Mouse (Mus musculus) 3134 (cell line): ENCODE measurements around the gene Zfp706.
A peak's percentile ranks its signal among the peaks of the same experiment; 100 is the strongest.

ENCODE experiments used
- DNase-seq: peaks from one replicate; pipeline ENCODE4 v3.0.0-alpha.2; 2011; ENCODE audit warnings: low spot score; ENCODE audit not compliant: insufficient read length; ENCODE audit errors: extremely low read depth

Gene Zfp706

DNA sequence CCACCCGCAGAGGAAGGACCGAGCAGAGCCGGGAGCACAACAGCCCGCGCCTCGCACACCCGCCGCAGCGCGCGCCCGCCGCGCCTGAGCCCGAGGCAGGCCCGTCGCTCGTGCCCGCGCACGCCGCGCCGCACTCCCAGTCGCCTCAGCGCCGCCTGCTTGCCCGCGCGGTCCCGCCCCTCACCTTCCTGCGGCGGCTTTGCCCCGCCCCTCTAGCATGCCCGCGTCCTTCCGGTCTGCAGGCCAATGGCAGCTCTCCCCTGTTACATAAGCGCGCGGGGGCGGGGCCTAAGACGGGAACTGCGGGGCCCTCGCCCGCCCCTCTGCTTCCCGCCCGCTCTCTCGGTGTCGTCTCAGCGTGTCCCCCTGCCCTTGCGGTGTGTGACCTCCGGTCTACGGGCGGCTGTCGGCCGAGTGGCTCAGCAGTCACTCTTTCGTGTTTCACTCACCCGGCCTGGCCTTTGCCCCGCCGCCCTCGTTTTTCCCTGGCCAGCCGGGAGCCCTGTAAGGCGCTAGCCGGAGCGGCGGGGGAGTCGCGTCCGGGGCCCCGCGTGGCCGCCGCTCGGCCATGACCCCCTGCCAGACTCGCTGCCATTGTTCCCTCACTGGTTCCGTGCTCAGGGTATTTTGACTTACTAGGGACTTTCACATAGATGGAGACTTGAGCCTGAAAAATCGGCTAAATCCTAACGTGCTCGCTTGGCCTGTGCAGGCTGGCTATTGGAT lies at the start of gene Zfp706:
Gene Zfp706, minus strand, starts transcription at position 541 of the 726 bp plus-strand sequence.
- DNase-seq = peak; percentile 98

DNA sequence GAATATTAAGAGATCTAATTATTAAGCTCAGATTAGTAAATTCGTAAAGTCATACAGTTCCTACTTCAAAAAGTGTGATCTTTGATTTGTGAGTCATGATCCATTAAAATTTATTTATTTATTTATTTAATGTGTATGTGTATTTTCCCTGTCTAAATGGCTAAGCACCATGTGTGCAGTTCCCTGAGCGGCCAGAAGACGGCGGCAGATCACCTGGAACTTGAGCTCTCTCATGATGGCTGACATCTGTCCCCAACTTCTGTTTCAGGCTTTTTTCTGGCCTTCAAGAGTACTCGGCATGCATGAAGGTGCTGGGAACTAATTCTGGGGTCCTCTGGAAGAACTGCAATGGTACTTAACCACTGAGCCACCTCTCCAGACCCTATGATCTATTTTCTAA lies 47.0 kb upstream of the Zfp706 start:
- DNase-seq = no peak

DNA sequence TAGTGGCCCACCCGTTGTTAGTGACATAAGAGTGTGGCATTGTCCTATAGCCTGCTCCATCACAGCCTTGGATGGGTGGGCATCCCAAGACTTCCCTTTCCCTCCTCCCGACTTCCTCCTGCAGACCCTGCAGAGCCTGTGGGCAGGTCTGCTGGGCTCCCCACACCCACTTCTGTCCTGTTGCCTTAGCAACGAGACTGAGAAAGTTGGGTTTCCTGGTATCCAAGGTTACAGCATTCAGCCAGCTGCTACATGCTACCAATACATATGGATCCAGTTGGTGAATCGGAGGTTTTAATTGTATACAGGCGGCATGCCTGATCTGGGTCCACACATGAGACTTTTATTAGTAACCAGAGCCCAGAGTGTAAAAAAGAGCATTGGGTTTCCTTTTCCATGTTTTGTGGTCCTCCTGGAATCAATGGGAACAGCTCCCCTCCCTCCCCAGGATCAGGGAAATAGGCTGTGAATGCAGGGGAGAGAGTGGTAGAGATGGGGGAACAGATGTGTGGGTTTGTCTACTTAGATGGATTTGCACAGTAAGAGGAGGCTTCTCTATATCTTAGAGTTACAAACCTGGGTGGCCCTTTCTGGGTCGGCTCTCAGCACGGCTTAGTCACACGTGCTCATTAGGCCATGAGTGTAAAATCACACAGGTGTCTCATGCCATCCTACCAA lies 45.7 kb upstream of the Zfp706 start:
- no peak for DNase-seq

DNA sequence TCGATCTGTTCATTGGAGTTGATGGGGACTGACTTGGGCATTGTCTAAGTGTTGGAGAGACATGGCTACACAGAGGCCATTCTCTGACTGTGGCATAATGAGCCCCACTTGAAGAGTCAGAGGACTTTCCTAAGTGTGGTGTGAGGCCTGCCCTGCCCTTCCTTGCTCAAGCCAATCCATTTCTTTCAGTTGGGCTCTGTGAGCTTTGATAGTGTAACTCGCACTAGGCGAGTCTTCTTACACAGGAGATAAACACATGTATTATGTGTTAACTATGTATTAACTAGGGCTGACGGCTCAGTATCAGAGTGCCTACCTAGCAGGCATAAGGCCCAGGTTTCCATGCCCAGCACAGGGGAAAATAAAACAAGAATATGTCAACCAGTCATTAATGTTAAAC lies 39.8 kb upstream of the Zfp706 start:
- DNase-seq = no peak

DNA sequence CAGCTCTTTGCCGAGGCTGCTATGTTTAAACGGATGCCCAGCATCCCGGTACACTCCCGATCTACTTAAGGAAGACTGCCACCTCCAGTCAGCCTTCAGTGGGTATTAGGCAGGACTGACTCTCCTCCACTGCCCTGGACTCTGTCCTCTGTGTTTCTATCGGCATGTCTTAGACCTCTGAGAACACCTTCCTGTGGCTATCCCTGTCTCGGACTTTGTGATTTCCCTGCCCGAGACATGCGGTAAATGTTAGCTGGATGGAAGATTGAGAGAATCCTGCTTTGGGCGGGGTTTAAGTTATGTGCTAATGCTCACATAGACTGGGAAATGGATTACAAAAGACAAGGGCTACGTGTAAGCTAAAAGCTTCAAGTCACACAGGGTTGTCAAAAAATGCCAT lies 39.0 kb upstream of the Zfp706 start:
- DNase-seq = no peak

DNA sequence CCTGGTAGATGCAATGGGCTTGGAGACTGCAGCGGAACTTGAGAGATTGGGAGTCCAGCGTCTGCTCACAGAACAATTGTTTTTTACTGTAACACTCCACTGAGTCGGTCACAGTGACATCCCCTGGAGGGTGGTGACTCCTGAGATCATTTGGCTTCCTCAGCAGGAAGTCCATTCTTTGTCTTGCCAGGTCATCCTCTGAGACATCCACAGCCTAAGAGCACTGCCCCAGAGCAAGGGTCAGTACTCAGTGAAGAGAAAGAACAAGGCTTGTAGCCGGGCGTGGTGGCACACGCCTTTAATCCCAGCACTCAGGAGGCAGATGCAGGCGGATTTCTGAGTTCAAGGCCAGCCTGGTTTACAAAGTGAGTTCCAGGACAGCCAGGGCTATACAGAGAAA lies 38.6 kb upstream of the Zfp706 start:
- DNase-seq = no peak

DNA sequence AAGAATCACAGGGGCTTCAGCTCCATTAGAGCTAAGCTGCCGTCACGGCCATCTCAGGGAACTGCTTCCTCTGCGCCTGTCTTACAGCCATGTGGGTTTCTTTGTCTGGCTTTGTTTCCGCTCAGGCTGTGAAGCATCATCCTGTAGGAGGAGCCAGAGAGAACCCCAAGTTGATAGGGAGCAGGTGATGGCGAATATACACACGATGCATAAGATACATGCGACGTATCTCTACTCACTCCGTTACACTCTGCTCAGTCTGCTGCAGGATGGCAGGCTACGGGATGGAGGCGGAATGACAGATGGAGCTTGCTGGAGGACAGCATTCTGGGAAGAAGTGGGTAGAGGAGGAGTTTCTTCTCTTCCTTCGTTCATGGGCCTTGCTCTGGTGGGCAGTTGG lies 37.9 kb upstream of the Zfp706 start:
- no peak for DNase-seq

DNA sequence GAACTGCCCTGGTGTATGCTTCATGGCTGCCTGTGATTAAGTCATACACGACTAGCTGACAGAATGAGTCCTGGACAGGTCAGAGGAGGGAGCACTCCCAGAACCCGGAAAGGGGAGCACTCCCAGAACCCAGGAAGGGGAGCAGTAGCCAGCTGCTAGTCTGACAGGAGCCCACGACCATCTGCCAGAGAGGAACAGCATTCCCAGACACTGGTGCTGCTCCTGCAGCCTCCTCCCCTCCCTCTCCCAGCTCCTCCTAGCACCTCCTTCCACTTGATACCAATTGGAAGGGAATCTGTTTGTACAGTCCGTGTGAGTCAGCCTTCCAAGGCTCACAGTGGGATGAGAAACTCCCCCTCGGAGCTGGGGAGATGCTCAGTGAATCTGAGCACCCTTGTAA lies 35.0 kb upstream of the Zfp706 start:
- DNase-seq = no peak

DNA sequence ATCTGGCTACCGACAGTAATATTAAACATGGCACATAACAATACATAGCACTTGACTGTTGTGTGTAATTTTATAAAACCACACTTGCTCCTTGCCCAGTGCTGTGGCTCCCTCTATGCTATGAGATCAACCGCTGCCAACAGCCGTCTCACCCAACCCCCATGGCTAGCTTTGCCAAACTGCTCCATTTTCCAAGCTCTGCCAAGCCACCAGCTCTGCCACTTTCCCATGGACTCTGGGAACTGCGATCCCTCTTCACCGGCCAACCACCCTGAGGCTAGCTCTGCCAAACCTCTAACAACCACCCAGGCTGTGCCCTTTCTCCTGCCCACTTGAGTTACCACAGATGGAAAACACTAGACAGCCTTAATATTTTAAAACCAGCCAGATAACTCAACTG lies 33.6 kb upstream of the Zfp706 start:
- peak; percentile 80 for DNase-seq

DNA sequence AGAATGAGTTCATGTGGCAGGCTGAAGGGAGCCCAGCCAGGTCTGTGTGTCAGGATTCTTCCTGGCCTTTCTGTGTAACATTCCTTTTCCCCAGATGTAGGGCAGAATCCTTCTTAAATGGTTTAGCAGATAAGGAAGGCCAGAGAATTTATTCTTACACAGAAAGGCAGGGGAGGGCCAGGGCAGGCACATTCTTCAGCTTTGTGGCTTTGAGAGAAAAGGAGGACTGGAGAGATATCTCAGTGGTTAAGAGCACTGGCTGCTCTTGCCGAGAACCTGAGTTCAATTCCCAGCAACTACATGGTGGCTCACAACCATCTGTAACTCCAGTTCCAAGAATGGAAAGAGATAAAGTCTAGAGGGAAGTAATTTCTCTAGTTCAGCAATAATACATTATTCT lies 31.1 kb upstream of the Zfp706 start:
- no peak for DNase-seq

DNA sequence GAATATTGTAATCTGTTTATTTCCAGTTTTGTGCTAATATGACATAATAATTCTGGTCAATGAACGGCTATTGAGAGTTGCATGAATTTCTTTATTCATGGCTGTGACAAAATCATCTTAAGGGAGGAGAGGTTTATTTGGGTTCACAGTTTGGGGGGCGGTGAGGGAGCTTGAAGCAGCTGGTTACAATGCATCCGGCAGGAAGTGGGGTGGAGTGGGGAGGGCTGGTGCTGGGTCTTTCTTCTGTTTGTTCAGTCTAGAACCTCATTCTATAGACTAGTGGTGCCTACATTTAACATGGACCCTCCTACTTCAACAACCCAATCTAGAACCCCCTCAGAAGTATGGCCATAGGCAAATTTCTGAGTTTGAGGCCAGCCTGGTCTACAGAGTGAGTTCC lies 30.1 kb upstream of the Zfp706 start:
- no peak for DNase-seq

DNA sequence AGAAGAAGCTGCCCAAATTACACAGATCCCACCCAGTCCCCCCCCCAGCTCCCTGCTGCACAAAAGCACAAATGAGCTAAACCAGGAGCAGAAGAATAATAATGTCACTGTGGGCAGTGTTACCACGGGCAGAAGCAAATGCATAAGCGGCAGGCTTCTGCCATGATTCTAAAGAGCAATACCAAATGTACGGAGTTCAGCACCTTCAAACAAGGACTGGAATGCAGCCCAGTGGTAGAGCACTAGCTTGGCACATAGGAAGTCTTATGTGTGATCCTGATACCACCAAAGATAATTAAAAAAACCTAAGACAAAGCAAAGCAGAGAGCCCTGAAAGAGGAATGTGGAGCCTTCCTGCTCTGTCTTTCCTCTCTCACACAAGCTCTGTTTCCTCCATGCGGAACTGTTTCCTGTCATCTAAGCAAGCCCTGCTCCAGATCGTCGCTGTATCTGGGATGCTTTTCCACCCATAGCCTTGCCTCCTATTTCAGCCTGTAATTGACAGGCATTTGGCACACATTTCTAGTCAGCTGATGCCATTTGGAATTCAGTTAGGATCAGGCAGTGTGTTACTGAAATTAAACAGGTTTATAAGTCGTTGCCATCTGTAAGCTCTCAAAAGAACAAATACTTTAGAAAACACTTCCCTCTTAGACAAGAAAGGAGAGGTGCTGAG lies 29.0 kb upstream of the Zfp706 start:
- DNase-seq = no peak

DNA sequence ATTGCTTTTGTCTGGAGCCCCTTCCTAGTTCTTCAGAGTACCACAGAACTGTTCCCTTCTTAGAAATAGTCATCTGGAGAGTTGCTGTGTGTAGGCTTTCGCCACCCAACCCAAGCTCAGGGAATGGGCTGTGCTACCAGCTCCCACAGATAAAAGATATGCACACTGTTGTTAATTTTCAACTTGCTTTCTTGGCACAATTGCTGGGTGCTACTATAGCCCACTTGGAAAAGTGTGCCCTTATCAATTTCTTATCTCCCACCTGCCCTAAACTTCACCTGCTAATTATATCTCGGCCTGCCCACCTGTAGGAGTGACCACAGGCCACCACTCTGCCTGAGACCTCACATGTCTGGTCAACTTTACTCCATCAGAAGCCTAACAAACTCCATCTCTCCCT lies 26.6 kb upstream of the Zfp706 start:
- DNase-seq = no peak

DNA sequence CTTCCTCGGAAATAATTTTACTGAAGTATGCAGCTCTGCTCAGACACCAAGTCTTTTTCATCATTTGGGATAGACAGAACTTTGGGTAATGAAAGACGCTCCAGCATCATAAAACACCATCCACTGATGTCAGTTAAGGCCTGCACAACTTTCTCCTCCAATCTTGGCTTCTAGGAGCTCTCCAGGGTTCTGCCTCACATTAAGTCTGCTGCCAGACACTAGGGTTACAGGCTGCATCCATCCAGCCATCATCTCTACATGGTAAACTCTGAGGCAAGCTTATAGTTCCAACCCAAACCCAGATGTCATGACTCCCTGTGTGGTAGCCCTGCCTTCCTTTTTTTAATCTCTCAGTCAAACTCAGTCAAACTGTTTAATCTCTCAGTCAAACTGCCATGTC lies 25.9 kb upstream of the Zfp706 start:
- DNase-seq = no peak

DNA sequence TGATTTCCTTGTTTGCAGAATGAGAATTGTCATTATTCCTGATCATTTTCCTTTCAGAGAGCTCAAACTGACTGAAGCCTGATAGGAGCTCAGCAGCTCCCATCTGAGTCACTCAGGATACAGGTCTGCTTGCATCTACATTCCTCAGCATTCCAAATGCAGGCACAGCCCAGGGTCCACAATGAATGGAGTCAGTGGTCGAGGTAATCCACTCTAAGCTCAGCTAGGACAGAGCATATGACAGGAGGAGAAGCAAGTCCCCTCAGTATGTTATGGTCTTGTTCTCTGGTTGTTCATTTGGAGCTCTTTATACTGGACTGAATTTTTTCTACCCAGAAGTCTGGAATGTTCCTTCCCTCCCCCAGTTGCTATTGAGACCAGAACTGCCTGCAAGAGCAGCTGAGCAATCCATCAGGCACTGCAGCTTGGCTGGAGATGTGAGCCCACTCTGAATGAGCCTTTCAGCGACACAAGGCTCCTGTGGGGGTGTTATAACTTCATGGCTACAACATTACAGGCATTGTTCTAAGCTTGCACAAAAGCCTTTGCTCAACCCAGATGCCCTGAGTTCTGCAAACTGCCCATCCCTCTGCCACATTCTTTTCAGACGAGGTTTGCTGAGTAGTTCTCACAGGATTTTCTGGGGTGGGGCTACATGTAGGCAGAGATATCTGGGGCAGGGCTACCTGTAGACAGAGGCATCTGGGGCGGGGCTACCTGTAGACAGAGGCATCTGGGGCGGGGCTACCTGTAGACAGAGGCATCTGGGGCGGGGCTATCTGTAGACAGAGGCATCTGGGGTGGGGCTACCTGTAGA lies 24.0 kb upstream of the Zfp706 start:
- DNase-seq = no peak

DNA sequence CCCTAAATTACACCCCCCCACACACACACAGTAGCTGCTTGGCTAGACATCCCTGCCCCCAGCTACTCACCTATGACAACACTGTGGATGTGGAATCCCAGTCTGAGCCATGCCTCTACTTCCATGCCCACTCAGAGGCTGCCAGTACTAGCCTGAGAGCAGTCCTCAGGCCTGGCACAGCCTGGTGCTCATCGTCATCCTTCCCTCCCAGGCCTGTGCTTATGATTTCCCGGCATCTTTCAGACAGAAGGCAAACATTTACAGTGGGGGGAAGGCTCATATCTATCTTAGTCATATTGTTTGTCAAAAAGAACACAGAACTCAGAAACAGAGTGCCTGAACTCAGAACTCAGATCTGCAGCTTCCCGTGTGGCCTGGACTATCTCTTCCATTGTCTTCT lies 23.4 kb upstream of the Zfp706 start:
- no peak for DNase-seq

DNA sequence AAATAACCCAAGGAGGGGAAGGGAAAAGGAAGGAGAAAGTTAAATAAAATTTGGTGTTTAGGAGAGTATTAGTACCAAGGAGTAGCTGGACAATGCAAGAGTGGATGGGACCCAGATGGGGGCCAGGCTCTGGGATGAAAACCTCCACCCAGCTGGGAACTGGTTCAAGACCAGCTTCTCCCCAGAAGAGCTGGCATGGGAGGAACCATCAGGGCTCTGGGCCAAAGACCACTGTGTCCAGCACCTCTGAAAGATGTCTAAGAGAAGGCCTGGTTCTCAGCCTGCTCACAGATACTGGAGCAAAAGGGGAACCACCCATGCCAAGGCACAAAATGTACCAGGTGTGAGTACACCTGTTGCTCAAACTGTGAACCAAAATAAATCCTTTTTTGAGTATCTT lies 20.4 kb upstream of the Zfp706 start:
- DNase-seq = no peak

DNA sequence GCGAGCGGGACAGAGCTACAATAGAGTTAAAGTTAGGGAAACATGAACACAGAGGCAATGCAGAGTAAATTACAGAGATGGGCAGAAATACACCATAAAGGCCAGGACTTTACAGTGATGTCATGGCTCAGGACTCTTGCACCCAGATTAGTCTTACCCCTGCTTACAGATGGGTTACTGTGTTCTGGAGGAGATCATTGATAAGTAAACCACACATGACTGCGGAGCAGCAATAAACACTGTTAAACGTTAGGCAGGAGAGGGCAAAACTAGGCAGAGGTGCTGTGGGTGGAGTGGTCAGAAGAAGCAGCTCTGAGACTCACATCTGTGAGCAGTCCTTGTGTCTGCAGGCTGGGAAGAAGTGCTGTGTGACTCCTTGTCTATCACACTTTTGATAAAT lies 18.9 kb upstream of the Zfp706 start:
- no peak for DNase-seq

DNA sequence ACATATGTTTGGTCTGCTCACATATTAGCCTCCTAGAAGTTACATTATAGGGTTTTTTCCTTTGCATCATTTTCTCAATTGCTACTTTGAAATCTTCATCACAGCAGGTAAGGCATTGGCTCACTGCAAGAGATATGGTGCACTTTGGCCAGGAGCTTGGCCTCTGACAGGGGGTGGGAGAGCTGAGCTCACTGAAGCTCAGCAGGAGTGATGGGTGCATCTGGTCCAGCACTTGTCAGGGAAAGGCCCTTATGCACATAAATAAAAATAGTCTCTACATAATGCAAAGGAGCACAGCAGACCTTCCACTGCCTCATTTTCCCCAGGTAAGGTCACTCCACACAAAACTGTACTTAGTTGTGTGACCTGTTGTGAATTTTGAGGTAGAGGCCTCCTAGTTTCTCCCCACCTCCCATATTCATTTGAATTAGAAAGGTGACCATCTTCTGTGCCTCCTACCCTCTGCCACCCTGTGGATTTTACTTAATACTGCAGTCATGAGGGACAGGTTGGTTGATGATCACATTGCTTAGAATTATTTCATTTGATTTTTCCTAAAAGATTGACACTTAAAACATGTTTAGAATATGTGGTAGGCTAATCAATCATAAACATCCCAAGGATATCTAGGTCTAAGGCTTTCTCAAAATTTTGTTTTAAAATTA lies 13.1 kb upstream of the Zfp706 start:
- DNase-seq = no peak

DNA sequence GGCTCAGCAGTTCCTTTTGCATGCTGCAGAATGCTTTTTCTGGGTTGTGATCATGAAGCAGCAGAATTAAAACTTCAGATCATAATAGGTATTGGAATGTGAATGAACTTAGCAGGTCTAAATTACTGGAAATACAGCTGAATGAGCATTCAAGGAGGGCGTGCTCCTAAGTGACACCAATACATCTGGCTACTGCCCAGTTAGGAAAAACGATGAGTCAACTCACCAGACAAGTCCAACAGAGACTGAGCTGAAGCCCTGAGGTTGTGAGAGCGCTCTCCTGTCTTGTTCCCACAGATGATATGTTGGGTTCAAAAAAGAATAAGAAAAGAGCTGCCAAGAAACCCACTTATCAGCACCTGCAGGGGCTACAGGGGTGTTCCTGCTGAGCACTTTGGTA lies 11.9 kb upstream of the Zfp706 start:
- DNase-seq = no peak

DNA sequence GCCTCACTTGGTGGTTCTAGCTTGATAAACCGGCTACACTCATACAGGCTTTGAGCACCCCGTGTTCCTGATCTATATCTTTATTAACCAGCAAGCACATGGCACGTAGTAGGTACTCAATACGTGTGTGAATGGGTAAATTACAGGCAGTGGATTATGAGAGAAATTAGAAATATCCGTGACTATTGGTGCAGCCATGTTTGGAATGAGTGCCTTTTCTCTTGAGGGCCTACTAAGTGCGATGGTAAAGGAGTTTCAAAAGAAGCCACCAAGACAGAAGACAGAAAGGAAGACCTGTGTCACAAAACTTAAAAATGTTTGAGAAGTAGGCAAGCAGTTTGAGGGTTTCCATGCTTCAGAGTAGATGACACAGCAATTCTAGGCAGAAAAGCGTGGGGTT lies 4.3 kb upstream of the Zfp706 start:
- no peak for DNase-seq
